Mouse (Mus musculus): ENCODE results near the gene Syt1.

The Syt1 gene

DNA sequence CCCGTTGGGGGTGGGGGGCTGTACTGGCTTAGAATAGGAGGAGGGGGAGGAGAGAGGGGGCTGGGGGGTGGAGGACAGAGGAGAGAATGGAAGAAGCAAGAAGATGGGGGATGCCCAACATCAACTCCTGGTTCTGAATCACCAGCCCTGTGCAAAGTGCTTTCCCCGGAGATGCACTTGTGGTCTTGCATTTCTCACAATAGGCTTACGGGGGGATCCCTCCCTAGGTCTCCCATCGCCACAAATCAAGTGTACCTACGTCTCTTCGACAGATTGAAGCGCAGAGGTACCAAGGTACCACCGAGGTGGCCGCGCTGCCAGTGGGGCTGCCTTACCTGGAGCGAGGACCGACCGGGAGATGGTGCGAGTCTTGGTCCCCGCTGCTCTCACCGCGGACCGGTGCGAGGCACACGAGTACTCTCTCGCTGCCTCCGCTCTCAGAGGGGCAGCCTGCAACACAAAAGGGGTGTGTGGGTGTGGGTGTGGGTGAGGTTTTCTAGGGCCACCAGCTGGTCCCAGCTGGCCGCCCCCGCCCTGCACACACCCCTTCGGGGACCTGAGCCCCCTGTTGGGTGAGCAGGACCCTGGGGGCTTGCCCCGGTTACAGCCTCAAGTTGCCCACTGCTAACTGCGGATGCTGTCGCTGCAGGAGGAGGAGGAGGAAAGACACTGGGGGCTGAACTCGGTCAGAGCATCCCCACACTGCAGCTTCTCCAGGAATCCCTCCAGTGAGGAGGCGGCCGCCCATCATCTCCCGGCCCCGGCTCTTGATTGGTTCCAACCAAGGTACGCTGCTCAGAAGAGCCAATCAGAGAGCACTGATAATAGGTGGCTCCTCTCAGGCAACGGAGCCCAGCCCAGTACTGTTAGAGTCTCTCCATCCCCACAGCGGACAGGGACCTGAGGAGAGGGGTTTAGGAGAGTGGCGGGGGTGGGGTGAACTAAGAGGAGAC lies at the start of gene Syt1:
TSS of gene Syt1 (minus strand) at position 742 of the 953 bp plus-strand sequence.
- ATAC-seq (ENCODE audit: insufficient number of reproducible peaks, low FRiP score, low TSS enrichment): peak; percentile 98

DNA sequence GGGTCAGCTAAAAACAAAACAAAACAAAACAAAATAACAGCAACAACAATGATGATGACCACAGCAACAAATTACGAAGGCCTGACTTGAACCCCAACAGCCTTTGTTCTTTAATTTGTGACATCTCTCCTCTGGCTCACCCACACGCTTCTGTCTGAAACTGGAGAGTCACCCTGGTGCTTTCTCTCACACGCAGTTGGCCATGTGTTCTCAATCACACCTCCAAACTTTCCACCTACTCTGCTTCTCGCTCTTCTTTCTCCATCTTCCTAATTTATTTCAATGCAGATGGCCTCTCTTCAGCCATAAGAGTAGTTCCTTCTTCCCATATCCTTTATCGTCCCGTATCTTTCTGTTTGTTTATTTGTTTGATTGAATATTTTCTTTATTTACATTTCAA lies 45.7 kb upstream of the Syt1 start:
- no peak for ATAC-seq (ENCODE audit: insufficient number of reproducible peaks, low FRiP score, low TSS enrichment)

DNA sequence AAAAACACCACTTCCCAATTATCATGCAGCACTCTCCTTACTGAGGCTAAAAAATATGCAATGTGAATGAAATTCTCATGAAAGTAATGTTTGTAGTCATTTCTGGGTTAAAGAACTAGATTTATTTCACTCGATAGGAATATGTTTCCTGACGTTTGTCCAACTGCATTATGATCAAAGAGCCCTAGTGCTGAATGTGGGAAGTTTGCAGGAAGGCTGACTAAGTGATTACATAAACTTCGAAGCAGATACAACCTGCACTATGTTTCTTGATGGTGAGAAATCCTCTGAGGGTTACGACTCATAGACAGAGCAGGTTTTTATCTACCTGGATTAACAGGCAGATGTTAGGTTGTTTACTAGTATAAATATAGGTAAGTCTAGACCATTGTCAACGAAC lies 36.8 kb upstream of the Syt1 start:
- ATAC-seq (ENCODE audit: insufficient number of reproducible peaks, low FRiP score, low TSS enrichment): no peak

DNA sequence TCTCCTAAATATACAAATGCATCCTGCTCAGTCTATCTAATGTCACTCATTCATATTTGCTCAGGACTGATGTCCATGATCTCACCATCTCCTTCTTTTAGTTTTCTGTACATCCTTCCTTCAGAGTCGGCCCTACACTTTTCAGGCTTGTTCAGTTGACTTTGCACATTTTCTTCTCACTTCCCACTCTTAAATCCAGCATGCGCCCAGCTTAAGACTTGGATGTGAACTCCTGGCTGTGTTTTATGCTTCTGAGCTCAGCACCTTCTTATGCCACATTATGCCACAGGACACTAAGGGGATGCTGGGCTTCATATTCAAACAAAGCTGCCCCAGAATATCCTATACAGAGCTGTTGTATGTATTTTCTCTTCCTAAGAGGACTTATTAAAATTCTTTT lies 36.2 kb upstream of the Syt1 start:
- no peak for ATAC-seq (ENCODE audit: insufficient number of reproducible peaks, low FRiP score, low TSS enrichment)

DNA sequence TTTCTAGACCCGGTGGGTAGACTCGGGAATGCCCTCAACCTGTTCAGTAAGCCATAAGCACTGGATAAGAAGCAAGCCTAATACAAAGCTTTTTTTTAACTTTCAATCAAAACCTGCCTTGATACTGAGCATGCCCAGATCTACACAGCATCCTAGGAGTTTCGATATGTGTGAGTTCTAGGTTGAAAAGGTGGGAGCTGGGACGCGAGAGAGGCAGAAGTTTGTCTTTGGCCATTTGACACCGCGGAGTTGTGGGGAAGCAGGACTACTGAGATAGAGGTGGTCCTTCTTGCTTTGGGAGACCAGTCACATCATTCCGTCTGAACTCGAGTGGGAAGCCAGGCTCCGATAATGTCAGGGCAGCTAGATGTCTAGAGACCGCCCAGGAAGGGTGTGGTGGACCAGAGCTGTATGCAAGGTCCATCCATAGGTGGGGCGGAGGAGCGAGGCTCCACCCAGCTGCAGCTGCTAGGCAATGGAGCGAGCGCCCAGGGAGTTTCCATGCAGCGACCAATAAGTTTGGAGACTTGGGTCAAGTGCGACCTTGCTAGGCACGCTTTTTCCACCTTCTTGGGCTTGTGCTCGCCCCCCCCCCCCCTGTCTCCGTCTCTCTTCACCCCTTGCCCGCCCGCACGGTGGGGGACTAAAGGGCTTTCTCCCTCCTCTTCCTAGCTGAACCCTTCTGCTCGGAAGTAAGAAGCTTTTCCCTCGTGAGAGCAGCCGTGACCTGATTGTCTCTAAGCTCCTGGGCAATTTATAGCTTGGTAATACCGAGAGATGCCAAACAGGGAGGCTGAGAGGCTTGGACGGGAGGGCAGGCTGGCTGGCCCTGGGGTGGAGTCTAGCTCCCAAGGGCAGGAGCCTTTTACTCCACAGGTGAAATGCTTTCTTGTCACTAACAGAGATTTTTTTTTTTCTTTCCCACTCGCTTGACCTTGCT lies 714 bp upstream of the Syt1 start:
- ATAC-seq (ENCODE audit: insufficient number of reproducible peaks, low FRiP score, low TSS enrichment): peak; percentile 77

DNA sequence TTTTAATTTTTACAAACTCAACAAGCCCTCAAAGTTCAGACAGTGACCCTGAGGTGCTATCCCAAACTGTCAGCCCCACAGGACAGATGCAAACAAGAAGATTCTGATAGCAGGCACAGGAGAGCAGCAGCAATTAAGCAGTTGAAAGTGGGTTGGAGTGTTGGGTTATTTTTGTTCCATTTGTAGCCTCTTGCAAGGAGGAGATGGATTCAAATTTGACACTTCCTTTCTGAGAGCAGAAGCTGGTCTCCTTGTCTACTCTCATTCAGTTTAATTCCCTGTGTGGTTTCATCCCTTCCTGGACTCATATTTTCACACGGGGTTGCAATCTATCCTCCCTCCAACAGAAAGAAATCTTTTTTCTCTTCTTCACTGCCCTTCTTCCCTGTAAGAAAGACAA lies 951 bp downstream of the Syt1 start:
- no peak for ATAC-seq (ENCODE audit: insufficient number of reproducible peaks, low FRiP score, low TSS enrichment)

DNA sequence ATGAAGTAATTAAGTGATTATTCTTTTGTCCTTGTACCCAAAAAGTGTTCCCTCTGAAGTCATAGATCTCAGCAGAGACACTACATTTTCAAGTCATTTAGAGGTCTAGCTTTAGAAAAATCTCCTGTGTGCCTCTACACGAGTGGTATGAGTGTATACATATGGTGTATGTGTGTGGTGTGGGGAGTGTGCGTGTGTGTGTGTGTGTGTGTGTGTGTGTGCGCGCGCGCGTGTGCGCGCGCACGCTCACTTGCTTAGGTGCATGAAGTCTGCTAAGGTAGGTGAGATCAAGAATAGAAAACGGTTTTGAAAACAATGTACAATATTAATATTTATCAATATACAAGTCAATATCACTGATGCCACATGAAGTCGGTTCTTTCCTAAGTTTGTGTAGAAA lies 2.3 kb downstream of the Syt1 start:
- no peak for ATAC-seq (ENCODE audit: insufficient number of reproducible peaks, low FRiP score, low TSS enrichment)

DNA sequence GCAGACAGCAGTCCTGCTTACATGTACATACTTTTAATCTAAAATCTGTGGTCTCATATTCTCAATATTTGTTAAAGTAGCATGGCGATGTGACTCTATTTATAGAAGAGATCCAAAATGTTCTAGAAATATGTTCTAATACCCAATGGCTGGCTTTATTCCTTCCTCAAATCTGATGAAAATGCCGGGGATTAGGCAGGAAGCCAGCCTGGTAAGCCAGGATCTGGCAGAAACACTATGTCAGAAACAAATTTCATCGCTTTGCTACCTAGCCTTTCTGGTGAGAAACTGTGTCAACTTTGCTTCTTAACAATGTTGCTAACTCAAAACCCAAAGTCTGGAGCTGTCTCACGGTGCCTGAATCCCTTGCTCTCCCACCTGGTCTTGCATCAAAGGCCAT lies 7.3 kb downstream of the Syt1 start:
- no peak for ATAC-seq (ENCODE audit: insufficient number of reproducible peaks, low FRiP score, low TSS enrichment)

DNA sequence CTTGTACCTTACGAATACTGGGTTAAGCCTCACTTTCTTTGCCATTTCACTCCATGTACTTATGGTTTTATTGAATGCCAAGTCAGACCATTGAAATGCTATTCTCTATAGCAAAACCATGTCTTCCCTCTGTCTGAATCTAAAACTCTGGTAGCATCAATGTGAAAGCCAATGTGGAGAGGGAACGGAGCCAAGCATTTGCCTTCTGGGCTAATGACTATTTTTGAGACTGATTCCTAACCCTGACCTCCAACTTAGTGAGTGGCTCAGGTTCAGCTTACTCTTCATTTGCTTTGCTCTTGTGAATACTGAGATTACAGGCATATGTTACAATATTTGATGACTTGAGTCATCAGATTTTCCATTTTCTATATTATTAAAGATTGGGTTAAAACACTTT lies 23.5 kb downstream of the Syt1 start:
- ATAC-seq (ENCODE audit: insufficient number of reproducible peaks, low FRiP score, low TSS enrichment): peak; percentile 20; the same call in 1 of the 2 replicates

DNA sequence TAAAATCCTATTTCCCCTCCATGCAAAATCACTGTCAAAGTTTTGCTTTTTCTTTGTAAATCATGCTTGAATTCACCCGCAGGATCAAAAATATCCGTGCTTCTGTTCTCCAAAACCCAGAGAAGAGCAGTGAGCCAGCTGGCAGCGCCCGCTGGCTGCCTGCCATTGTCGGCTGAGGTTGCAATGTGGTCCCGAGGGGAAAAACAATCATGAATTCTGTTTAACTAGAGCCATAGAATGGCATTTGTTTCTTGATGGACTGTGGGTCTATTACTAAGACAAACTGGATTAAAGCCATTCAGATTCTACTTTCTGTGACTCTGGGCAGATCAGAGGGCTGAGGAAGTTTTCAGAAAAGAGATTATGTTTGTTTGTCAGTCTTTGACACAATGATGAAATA lies 31.1 kb downstream of the Syt1 start:
- peak; percentile 91 for ATAC-seq (ENCODE audit: insufficient number of reproducible peaks, low FRiP score, low TSS enrichment)

DNA sequence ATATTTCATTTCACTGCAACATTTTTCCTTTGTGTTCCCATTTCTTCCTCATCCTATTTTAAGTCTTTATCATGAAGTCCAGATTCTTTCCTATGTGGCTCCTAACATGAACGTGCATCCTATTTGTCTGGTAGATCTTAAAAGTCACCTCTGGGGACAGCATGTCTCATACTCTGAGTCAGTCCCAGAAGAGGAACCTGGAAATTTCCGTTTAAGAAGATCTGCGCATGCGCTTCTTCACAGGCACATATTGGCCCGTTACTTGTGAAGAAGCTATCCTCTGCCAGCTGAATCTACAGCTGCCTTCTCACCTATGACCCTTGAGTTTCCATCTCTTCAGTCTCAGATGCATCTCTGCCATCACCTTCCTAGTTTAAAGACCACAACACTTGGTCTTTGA lies 55.8 kb downstream of the Syt1 start:
- ATAC-seq (ENCODE audit: insufficient number of reproducible peaks, low FRiP score, low TSS enrichment): no peak

DNA sequence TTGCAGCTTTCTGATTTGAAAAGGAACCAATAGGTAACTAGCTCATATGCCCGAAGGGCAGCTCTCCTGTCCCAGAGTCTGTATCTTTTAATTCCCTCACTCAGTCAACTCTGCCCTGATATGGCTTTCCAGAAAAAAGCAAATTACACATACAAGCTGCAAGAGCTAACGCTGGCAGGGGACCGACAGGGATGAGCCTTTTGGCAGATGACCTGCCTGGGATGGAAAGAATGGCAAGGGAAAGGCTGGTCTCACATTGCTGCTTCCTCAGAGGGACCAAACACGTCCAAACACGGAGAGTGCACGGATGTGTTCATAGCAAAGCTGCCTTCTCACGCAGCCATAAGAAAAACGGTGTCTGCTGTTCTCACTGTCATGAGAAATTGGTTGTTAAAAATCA lies 58.6 kb downstream of the Syt1 start:
- ATAC-seq (ENCODE audit: insufficient number of reproducible peaks, low FRiP score, low TSS enrichment): peak; percentile 92

DNA sequence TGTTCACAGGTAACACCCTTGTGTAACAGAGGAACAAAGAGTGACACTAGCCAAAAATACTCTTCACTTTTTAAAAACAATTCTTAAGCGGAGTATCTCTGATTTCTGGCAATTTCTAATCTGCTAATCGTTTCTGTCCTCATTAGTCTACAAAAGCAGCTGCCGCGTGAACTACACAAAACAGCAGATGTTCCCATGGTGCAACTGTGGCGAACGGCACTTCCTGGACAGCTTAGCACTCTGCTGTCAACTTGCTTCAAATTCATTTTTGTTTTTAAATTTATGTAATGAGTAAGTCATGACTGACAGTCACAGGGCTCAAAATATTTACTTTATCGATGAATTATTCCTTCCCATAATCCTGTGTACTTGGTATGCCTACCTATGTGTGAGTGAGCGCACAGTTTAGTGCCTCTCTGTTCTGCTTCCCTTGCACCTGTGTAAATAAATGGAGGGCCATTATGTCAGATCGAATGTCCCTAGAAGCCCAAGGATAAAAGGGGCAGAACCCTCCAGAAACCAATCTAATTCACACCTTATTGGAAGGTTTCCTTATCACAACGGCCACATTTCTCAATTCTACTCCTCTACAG lies 73.8 kb downstream of the Syt1 start:
- no peak for ATAC-seq (ENCODE audit: insufficient number of reproducible peaks, low FRiP score, low TSS enrichment)

DNA sequence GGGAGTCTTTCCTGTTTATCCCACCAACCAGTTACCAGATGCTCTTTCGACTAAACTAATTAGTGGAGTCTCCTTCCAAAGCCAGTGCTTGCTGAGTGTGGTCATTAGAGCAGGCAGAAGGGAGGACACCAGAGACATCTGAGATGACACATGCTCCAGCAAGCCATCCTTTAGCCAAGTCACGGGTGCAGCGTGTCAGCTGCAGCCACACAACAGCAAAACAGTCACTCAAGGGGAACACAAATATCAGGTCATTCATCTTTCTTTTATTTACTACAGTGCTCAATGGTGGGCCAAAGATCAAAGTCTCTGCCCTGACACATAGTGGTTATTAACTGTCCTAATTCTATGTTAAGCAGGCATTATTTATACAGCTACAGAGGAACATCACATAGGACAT lies 80.5 kb downstream of the Syt1 start:
- ATAC-seq (ENCODE audit: insufficient number of reproducible peaks, low FRiP score, low TSS enrichment): peak; percentile 92

DNA sequence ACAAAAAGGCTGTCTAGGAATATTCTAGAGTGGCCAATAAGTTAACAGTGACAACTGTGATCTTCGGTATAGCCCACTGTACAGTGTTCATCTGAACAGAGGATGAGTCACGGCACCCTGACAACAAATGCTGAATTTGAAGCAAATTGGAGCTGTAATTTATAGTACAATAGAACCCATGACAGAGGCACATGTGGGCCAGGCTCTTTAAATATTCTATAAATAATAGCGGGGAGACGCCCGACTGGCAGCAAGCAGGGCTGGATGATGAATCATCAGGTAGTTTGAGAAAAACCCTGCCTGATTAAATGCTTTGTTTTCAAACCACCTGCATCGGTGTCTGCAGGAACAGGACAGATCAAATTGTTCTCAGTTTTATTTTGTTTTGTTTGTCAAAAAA lies 81.1 kb downstream of the Syt1 start:
- ATAC-seq (ENCODE audit: insufficient number of reproducible peaks, low FRiP score, low TSS enrichment): no peak

DNA sequence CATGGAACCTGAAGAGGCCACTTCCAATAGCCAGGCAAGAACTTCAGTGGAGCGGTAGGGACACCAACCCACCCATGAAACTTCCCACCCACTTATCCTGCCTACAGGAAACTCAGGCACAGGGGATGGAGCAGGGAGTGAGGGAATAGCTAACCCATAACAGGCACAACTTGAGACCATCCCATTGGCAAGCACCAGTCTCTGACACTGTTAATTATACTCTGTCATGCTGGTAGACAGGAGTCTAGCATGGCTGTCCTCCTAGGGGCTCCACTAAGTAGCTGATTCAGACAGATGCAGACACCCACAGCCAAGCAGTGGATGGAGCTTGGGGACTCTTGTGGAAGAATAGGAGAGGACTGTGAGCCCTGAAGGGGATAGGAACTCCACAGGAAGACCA lies 105.5 kb downstream of the Syt1 start:
- no peak for ATAC-seq (ENCODE audit: insufficient number of reproducible peaks, low FRiP score, low TSS enrichment)

DNA sequence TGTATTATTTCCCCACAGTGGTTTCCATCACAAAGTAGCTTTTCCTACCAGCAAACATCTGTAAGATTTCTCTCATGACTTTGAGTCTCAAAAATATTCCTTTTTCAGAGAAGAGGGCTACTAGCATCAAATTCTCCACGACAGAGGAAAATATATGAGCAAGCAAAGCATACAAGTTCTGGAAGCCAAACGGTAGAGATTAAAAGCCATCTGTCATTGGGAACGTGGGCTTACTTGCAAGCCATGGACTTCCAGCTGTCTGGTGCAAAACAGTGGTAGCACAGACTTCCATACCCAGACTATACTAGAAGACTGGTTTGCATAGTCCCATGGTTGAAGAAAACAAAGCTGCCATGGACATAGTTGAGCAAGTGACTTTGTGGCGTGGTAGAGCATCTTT lies 106.4 kb downstream of the Syt1 start:
- ATAC-seq (ENCODE audit: insufficient number of reproducible peaks, low FRiP score, low TSS enrichment): no peak

DNA sequence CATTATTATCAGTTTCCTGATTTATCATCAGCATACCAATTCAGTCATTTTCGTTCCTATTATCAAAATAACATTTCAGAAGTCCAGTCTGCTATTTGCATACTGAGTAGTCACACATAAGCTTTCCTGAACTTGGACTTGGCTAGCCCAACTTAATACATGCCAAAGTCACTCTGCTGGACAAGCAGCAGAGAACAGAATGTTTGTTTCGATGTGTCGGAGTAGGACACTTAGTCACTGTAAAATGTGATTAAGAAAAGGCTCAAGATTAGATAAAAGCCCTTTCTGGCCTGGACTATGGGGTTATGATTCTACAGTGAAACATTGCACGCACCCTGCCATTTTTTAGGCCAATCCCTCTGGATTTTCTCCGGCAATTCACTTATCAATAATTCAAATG lies 114.3 kb downstream of the Syt1 start:
- no peak for ATAC-seq (ENCODE audit: insufficient number of reproducible peaks, low FRiP score, low TSS enrichment)

DNA sequence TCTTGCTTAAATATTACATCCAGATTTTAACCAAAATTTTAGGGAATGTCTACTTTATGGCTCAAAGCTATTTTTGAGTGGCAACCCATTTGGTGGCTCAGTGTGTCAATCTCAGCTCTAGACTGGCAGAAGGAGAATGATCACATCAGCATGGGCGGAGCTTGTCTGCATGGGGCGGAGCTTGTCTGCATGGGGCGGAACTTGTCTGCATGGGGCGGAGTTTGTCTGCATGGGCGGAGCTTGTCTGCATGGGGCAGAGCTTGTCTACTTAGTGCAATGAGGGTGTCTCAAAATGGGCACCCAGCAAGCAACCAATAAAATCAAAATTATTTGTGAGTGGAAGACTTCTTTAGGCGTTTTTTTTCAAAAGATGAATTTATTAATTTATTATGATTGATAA lies 117.5 kb downstream of the Syt1 start:
- no peak for ATAC-seq (ENCODE audit: insufficient number of reproducible peaks, low FRiP score, low TSS enrichment)

DNA sequence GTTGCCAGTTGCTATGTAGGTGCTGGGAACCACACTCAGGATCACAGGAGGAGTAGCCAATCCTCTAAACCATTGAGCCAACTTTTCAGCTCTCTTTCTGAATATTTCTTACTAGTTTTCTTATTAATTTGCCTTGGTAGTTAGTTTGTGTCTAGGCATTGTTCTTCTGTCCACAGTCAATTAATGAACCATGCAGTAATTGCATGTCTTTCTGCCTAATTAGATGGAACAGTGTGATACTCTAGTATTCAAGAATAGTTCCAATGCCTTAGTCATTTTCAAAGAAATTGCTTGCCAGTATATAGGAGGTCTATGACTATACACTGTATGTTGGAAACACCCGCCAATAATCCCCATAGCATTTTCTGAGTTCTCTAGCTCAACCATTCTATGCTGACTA lies 118.3 kb downstream of the Syt1 start:
- ATAC-seq (ENCODE audit: insufficient number of reproducible peaks, low FRiP score, low TSS enrichment): no peak

DNA sequence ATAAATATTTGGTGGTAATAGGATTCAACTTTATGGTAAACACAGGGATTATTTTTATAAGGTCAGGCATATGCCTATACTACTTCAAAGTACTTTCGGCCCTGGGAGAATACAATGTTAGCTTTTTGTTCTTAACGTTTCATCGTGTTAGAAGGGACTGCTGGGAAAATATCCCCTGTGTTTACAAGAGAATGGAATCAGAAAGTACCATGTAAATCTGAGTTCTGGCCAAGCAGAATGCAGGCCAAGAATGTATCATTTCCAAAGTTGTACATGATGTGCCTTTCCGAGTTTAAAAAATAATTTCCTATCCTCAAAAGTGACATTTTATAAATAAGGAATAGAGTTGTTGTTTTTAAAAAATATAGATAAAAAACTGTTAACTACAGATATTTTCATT lies 121.7 kb downstream of the Syt1 start:
- no peak for ATAC-seq (ENCODE audit: insufficient number of reproducible peaks, low FRiP score, low TSS enrichment)
